Mouse (Mus musculus) cerebellum, adult 2 months (tissue): ENCODE measurements around the gene Otud1. TPM values are rescaled to one million over a fixed set of nuclear protein-coding genes. Genes with fewer than 3 reads are reported as not detected.
A peak's percentile ranks its signal among the peaks of the same experiment; 100 is the strongest.

Experiments
- DNase-seq, 2 experiments: peaks; one replicate each; pipeline ENCODE4 v3.0.0; 2021
- H3K27ac ChIP-seq: fragments of 200-500 bp; 2 replicates; pipeline ENCODE4 v1.5.1; 2012; ENCODE audit warnings: low read length, control low read depth, inconsistent platforms; ENCODE audit not compliant: insufficient read depth
- H3K27me3 ChIP-seq: fragments of 200-500 bp; 2 replicates; pipeline ENCODE4 v1.6.1; 2012; ENCODE audit warnings: inconsistent platforms, mild to moderate bottlenecking, low read length, moderate library complexity; ENCODE audit not compliant: control insufficient read depth, insufficient read depth
- H3K4me1 ChIP-seq: fragments of 200-500 bp; 2 replicates; pipeline ENCODE4 v1.6.1; 2011; ENCODE audit warnings: low read length; ENCODE audit not compliant: control insufficient read depth, insufficient read depth
- H3K4me3 ChIP-seq: fragments of 200-500 bp; replicated peaks from 2 replicates; pipeline ENCODE3; 2011; ENCODE audit warnings: mild to moderate bottlenecking, low read depth, low read length, control low read depth; ENCODE audit not compliant: insufficient read depth
- CTCF ChIP-seq: fragments of 200-500 bp; IDR thresholded peaks from 2 replicates; pipeline ENCODE4 v1.5.1; 2011; ENCODE audit warnings: low read depth, mild to moderate bottlenecking, control low read depth, low read length, moderate library complexity, borderline replicate concordance; ENCODE audit not compliant: insufficient read depth
- POLR2A ChIP-seq: fragments of 200-500 bp; IDR thresholded peaks from 2 replicates; pipeline ENCODE4 v1.6.1; 2011; ENCODE audit warnings: low read length, control low read depth, borderline replicate concordance; ENCODE audit not compliant: insufficient read depth
- WGBS: fragments of 180-500 bp; shearing (Covaris S2); methylation state at CpG from one replicate; pipeline ENCODE4 v1.1.7; 2018; 5-methylcytosine and 5-hydroxymethylcytosine counted together
- polyA plus RNA-seq: library from polyadenylated mRNA; depleted of rRNA; stranded (reverse); fragments of >200 nt; gene quantifications from 2 replicates; pipeline ENCODE4 v1.2.3, GENCODE M21; 2012

The Otud1 gene
- polyA plus RNA-seq, 1 experiment: 6.3 TPM

GRCm38 (mm10) chr2:19663146-19663848, 5.7 kb downstream of the Otud1 start:
- no peak for TF ChIP-seq POLR2A
- no peak for TF ChIP-seq CTCF
- Histone ChIP-seq H3K27me3 (no peaks in the 10 kb centered on the region), H3K4me1 (no peaks in the 10 kb centered on the region), H3K27ac (no peak overlapping the region), H3K4me3 (no peak overlapping the region)
- 88% methylated on average over 4 of the region's 4 CpGs for WGBS
- no peak for DNase-seq

GRCm38 (mm10) chr2:19664147-19664546, 6.6 kb downstream of the Otud1 start:
- 62% methylated on average over 6 of the region's 6 CpGs for WGBS
- H3K4me3 ChIP-seq: no peak overlapping the region

DNA sequence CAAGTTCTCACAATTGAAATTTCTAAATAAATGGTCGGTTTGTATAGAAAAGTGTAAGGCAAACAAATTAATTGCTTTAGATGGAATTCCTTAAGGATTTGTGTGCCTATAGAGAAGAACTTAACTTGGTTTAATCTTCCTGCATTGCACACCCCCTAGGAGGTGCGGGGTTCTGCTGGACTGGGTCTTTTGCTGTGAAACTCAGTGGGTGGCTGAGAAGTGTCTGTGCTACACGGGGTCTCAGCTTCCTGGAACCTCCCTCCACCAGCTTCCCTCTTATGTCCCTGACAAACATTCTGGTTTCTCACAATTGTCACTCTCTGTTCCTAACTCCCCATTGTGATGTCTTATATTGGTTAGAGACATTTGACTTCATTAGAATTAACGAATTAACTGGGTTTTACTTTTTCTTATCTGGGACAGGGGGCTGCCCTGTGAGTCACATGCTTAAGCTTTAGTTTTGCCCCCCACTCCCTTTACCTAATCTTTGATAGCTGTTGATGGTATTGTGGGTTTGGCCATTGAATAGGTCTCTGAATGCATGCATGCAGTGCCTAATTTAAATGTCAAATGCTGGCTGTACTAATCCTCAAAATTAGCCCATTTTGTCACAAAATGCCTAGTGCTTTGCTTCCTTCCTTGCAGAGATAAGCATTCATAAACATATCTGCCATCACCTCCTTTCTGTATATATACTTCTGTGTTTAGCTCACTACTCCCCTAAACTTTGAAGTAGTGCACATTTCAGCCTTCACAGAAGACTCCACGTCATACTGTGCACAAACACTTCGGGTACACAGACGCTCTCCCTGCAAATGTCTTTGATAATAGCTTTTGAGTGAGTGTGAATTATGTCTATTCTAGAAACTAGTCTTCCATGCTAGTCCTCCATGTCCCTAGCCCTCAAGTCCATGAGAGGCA, 7.3 kb downstream of the Otud1 start:
- DNase-seq: no peak
- Histone ChIP-seq H3K27me3 (no peaks in the 10 kb centered on the region), H3K4me3 (no peak overlapping the region), H3K27ac (no peak overlapping the region), H3K4me1 (no peaks in the 10 kb centered on the region)
- WGBS: 67% methylated on average over 7 of the region's 7 CpGs
- no peak for TF ChIP-seq POLR2A
- TF ChIP-seq CTCF: no peak

More at GRCm38 (mm10) chr2:19664147-19664546, 6.6 kb downstream of the Otud1 start:
- no peaks in the 10 kb centered on the region for H3K4me1 ChIP-seq
- DNase-seq: no peak
- TF ChIP-seq CTCF: no peak
- TF ChIP-seq POLR2A: no peak
- no peaks in the 10 kb centered on the region for H3K27me3 ChIP-seq
- no peak overlapping the region for H3K27ac ChIP-seq

DNA sequence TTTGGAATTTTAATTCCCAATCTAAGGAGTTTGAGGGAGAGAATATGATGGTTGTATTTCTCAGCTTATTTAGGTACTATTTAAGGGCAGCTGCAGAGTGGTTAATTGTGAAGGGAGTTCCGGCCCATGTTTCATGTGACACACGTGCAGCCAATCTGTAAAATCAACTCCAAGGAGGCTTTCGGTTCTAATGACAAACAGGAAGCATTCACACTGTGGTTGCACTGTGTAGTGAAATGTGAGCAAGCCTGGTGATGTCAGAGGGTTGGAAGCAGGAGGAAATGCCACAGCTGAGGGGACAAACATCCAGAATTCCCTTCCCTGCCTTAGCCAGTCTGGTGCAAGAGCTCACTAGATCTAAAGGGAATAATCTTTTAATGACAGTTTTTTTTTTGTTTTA, 8.3 kb downstream of the Otud1 start:
- DNase-seq: no peak
- TF ChIP-seq POLR2A (no peak), CTCF (no peak)
- Histone ChIP-seq H3K4me3 (no peak overlapping the region), H3K4me1 (no peaks in the 10 kb centered on the region), H3K27ac (no peak overlapping the region), H3K27me3 (no peaks in the 10 kb centered on the region)
- 65% methylated on average over 3 of the region's 3 CpGs for WGBS

DNA sequence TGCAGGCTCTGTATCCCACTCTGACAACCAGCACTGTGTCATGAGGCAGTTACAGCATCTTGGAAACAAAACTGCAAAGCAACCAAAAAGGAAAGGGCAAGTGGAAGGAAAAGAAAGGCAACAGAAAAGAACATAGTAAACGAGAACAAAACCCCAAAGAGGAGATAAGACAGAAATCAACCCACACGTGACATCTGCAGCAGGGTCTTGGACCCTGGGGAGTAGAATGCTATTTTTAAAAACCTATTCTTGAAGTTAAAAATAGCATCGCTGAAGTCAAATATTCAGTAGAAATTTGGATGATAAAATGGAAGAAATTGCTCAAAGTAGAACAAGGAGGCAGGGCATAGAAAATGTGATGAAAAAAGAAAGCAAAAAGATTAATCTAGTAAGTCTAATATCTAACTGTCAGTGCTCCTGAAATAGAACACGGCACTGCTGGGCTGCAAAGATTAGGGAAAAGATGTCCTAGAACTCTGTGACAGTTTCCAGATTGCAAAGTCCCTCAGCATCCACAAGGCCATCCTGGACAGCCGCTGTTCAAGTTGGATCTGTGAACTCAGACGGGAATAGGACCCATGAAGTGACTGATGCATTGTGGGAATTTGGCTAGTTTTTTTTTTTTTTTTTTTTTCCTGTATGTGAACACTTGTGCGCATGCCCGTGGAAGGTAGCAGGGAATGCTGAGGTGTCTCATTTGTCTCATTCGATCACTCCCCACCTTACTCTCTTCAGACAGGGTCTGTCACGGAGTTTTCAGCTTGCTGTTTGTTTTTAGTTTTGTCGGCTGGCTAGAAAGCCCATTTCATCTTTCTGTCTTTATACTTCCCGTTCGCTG, 13.5 kb downstream of the Otud1 start:
- WGBS: 81% methylated on average over 13 of the region's 13 CpGs
- TF ChIP-seq CTCF (no peak), POLR2A (no peak)
- Histone ChIP-seq H3K27ac (no peak overlapping the region), H3K4me3 (no peak overlapping the region), H3K4me1 (no peaks in the 10 kb centered on the region), H3K27me3 (no peaks in the 10 kb centered on the region)
- no peak for DNase-seq

DNA sequence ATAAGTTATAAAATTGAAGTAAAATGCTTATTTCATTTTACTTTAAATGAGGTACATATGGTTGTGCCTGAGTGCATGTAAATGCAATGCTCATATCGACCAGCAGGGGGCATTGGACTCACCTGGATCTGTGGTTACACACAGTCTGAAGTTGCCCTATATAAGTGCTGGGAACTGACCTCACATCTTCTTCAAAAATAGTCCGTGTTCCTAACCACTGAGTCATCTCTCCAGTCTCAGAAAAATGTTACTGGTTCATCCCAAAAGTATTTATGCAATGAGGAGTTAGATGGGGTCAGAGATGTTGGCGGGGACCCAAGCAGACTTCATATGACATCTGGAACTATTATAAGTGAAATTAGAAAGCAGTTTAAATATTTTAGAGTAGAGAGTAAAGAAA, 25.4 kb downstream of the Otud1 start:
- H3K4me1 ChIP-seq: no peaks in the 10 kb centered on the region
- WGBS: 46% methylated on average over 3 of the region's 3 CpGs
- no peaks in the 10 kb centered on the region for H3K27me3 ChIP-seq
- no peak for DNase-seq
- TF ChIP-seq POLR2A (no peak), CTCF (peak; percentile 26; the same call in 1 of the 2 replicates)
- no peak overlapping the region for H3K27ac ChIP-seq
- no peak overlapping the region for H3K4me3 ChIP-seq

DNA sequence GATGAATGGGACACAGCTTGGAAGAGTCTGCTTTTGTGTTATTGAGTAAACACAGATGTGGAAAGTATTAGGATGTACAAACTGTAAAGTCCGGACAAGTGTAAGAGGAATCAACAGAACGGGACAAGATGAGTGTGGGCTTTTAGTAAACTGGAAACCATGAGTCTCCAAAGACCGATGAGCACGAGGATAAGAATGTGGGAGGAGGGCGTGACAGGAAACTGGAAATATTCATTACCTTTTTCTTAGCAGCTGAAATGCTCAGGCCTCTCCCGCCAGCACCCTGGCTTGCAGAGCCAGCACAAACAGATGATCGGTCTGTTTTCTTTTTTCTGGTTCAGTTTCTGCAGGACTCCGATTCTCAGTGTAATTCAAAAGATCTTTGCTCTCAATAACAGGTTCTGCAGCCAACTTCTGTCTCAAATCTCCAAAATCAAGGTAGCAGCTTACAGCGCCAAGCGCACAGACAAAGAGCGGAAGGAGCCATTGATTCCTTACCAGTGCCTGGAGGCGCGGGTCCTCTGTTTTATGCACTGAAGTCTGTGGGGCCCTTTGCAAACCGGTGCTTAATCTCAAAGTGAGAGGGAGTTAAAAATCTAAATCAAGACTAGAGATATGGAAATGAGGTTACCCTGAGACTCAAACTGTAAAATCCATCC, 28.1 kb downstream of the Otud1 start:
- no peaks in the 10 kb centered on the region for H3K4me1 ChIP-seq
- H3K4me3 ChIP-seq: no peak overlapping the region
- no peaks in the 10 kb centered on the region for H3K27me3 ChIP-seq
- H3K27ac ChIP-seq: no peak overlapping the region
- no peak for DNase-seq
- 70% methylated on average over 14 of the region's 14 CpGs for WGBS
- TF ChIP-seq POLR2A (no peak), CTCF (no peak)
